ENCODE assay signal across 8 mouse cellular contexts in genomic region chr3:144453701-144454430, GRCm38 (mm10).
A peak's percentile ranks its signal among the peaks of the same experiment; 100 is the strongest.
DNase-seq lines count a peak whose midpoint lies in the region; ATAC-seq and TF ChIP-seq lines count a peak whose summit lies in the region.

No protein-coding gene starts in this region.

- H3K27me3 ChIP-seq in forebrain, embryonic 12.5 days: no peaks in the 10 kb centered on the region
- H3K27me3 ChIP-seq in hindbrain, postnatal 0 days (ENCODE audit: insufficient read depth, low read length): no peaks in the 10 kb centered on the region
- H3K27me3 ChIP-seq in limb, embryonic 11.5 days (ENCODE audit: control insufficient read depth, insufficient read depth, low read length): no peaks in the 10 kb centered on the region
- no peaks in the 10 kb centered on the region for H3K27me3 ChIP-seq in midbrain, embryonic 16.5 days (ENCODE audit: control insufficient read depth, insufficient read depth, low read depth, low read length)

- TF ChIP-seq CTCF in hindbrain, postnatal 0 days (IDR thresholded peaks at IDR 0.05; ENCODE audit: low read depth): peak; percentile 95

- H3K4me2 ChIP-seq in forebrain, embryonic 12.5 days: no peak overlapping the region
- H3K4me2 ChIP-seq in hindbrain, postnatal 0 days (ENCODE audit: low read depth, low read length): no peak overlapping the region
- no peak overlapping the region for H3K4me2 ChIP-seq in limb, embryonic 11.5 days (ENCODE audit: low read depth, severe bottlenecking)
- no peak overlapping the region for H3K4me2 ChIP-seq in midbrain, embryonic 16.5 days (ENCODE audit: low read length)

- peaks cover 21% of the 10 kb centered on the region for H3K36me3 ChIP-seq in forebrain, embryonic 12.5 days (replicated peaks)
- no peaks in the 10 kb centered on the region for H3K36me3 ChIP-seq in hindbrain, postnatal 0 days (ENCODE audit: insufficient read depth, low read length)
- H3K36me3 ChIP-seq in limb, embryonic 11.5 days (ENCODE audit: control insufficient read depth, insufficient read depth, low read length): no peaks in the 10 kb centered on the region
- no peaks in the 10 kb centered on the region for H3K36me3 ChIP-seq in midbrain, embryonic 16.5 days (ENCODE audit: control insufficient read depth, insufficient read depth, low read length)

- H3K4me1 ChIP-seq in forebrain, embryonic 12.5 days: peaks cover 13% of the 10 kb centered on the region
- no peaks in the 10 kb centered on the region for H3K4me1 ChIP-seq in hindbrain, postnatal 0 days (ENCODE audit: insufficient read depth, low read length)
- H3K4me1 ChIP-seq in limb, embryonic 11.5 days (ENCODE audit: control insufficient read depth, insufficient read depth, low read length): no peaks in the 10 kb centered on the region
- peaks cover 14% of the 10 kb centered on the region for H3K4me1 ChIP-seq in midbrain, embryonic 16.5 days (ENCODE audit: control insufficient read depth, insufficient read depth, low read length)

- no peak overlapping the region for H3K9ac ChIP-seq in forebrain, embryonic 12.5 days
- no peak overlapping the region for H3K9ac ChIP-seq in hindbrain, postnatal 0 days (replicated peaks; ENCODE audit: low read length)
- H3K9ac ChIP-seq in limb, embryonic 11.5 days (ENCODE audit: low read length): no peak overlapping the region
- H3K9ac ChIP-seq in midbrain, embryonic 16.5 days (ENCODE audit: low read depth, low read length): peak overlapping the region; percentile 41; the same call in 1 of the 2 replicates

- peak; percentile 61 to 65 for DNase-seq in right cerebral cortex, postnatal 10 days (ENCODE audit: low spot score in 2 of 2)
- no peak for DNase-seq in right cerebral cortex, postnatal 4 days
- DNase-seq in c-Kit-positive CD71-negative TER-119-negative erythroid progenitor cells, embryonic 14.5 days (ENCODE audit: low read depth): peak; percentile 60
- DNase-seq in hindbrain, postnatal 0 days (ENCODE audit: low spot score): peak; percentile 88
- DNase-seq in limb, embryonic 11.5 days (ENCODE audit: low spot score): peak; percentile 44
- DNase-seq in thymus, postnatal 25 days: peak; percentile 29

- peak overlapping the region; percentile 66 for H3K27ac ChIP-seq in forebrain, embryonic 12.5 days
- no peak overlapping the region for H3K27ac ChIP-seq in hindbrain, postnatal 0 days
- no peak overlapping the region for H3K27ac ChIP-seq in limb, embryonic 11.5 days (replicated peaks; ENCODE audit: low read depth, low read length)
- H3K27ac ChIP-seq in midbrain, embryonic 16.5 days (ENCODE audit: low read length): 0 out of 2 replicates have a peak overlapping the region, but pooled peaks have one; percentile 39

- peak; percentile 90 for ATAC-seq in forebrain, embryonic 12.5 days (ENCODE audit: low FRiP score)
- peak; percentile 88 for ATAC-seq in hindbrain, postnatal 0 days
- peak; percentile 56; the same call in 1 of the 2 replicates for ATAC-seq in limb, embryonic 11.5 days (ENCODE audit: insufficient number of reproducible peaks, low FRiP score, low TSS enrichment, low read depth)
- ATAC-seq in midbrain, embryonic 16.5 days: peak; percentile 89

- WGBS in forebrain, embryonic 12.5 days: 63% methylated on average over 19 of the region's 19 CpGs
- 53% methylated on average over 19 of the region's 19 CpGs for WGBS in hindbrain, postnatal 0 days
- 73% methylated on average over 19 of the region's 19 CpGs for WGBS in limb, embryonic 11.5 days
- WGBS in midbrain, embryonic 16.5 days: 60% methylated on average over 19 of the region's 19 CpGs

- H3K9me3 ChIP-seq in forebrain, embryonic 12.5 days: no peaks in the 10 kb centered on the region
- H3K9me3 ChIP-seq in hindbrain, postnatal 0 days (ENCODE audit: low read length): no peaks in the 10 kb centered on the region
- H3K9me3 ChIP-seq in limb, embryonic 11.5 days (ENCODE audit: control insufficient read depth, low read length): no peaks in the 10 kb centered on the region
- no peaks in the 10 kb centered on the region for H3K9me3 ChIP-seq in midbrain, embryonic 16.5 days (replicated peaks; ENCODE audit: control insufficient read depth, low read length, poor library complexity, severe bottlenecking)

- H3K4me3 ChIP-seq in forebrain, embryonic 12.5 days (replicated peaks): no peak overlapping the region
- H3K4me3 ChIP-seq in hindbrain, postnatal 0 days (ENCODE audit: low read length): no peak overlapping the region
- H3K4me3 ChIP-seq in limb, embryonic 11.5 days (ENCODE audit: low read depth, low read length): no peak overlapping the region
- no peak overlapping the region for H3K4me3 ChIP-seq in midbrain, embryonic 16.5 days (ENCODE audit: low read depth, low read length)

Comparison
In these comparisons a context has a peak if more than half of its experiments do, and no peak if none do; other contexts are left out.
1. H3K27ac ChIP-seq: peak in forebrain, embryonic 12.5 days (single experiment) and midbrain, embryonic 16.5 days (single experiment); none in hindbrain, postnatal 0 days (single experiment) and limb, embryonic 11.5 days (single experiment).
2. Peak in every context shown above with its lines, with median percentiles within 50 percentile points of each other: ATAC-seq.